Mouse (Mus musculus): ENCODE data around the gene Iqsec1. TPM values are rescaled to one million over a fixed set of nuclear protein-coding genes. Genes with fewer than 3 reads are reported as not detected.

Iqsec1 gene
- 8.5 and 10.5 TPM in 2 replicates for polyA plus RNA-seq (2015; fragmentation: Nextera tagmentation; extraction: Ambion mirVana)

DNA sequence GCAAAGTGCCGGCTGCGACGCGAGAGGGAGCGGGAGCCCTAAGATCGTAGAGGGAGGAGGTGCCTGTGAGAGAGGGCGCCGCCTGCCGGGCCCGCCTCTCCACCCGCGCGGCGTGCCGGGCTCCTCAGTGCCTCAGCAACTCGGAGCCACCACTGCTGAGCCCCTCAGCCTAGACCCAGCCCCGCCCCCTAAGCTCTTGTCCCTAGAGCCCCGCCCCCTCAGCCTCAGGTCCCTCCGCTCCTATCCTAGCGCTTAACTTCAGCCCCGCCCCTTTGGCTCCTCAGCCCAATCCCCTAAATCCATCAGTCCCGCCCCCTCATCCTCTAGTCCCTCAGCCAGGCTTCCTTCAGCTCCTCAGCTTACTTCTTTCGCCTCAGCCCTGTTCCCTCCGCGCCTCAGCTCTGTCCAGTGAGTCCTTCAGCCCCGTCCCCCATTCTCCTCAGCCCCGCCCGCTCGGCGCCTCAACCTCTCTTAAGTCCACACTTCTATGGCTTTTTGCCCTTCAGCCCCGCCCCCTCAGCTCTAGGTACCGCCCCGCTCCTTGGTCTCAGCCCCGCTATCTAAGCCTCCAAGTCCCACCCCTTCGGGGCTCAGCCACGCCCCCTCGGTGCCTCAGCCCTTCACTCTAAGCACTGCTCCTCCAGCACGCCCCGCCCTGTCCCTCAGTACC lies at the start of gene Iqsec1:
TSS of gene Iqsec1 (minus strand) at position 38 of the 670 bp plus-strand sequence.

Small RNA genes lying within 50 kb of the gene (microRNA-seq; reads per million reads assigned to microRNA genes)
- gene Gm24816 (ENCODE audit: borderline replicate concordance, insufficient number of aligned reads): not detected

Other genes with a start within 250 kb of the Iqsec1 start
- gene Nup210, start 128.1 kb upstream of the Iqsec1 start, polyA plus RNA-seq (2015; fragmentation: Nextera tagmentation; extraction: Ambion mirVana): 1.3 and 3.9 TPM in 2 replicates
- gene Hdac11, start 168.0 kb upstream of the Iqsec1 start, polyA plus RNA-seq (2015; fragmentation: Nextera tagmentation; extraction: Ambion mirVana): 3.7 and 5.1 TPM in 2 replicates
- 73.2 and 75.2 TPM in 2 replicates for gene Fbln2, start 223.8 kb upstream of the Iqsec1 start, polyA plus RNA-seq (2015; fragmentation: Nextera tagmentation; extraction: Ambion mirVana)